Mouse (Mus musculus): Measurements from ENCODE around the gene Ninj2.

Ninj2 gene

DNA sequence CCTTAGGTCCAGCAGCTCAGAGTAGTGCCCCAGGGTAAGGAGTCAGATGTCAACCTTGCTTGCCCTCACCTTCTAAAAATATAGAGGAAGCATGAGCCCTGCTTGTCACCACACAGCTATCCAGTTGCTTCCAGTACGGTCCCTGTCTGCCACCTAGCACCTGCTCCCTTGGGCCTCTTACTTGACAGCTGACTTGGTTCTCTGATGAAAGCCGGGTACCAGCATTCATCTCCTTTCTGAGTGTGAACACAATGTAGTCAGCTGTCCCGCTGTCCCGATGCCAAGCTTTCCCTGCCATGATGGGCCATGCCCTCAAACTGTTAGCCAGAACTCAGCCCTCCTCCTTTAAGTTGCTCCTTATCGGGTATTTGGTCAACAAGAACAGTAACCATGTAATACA, 89.0 kb downstream of the Ninj2 start:
- DNase-seq = no peak

DNA sequence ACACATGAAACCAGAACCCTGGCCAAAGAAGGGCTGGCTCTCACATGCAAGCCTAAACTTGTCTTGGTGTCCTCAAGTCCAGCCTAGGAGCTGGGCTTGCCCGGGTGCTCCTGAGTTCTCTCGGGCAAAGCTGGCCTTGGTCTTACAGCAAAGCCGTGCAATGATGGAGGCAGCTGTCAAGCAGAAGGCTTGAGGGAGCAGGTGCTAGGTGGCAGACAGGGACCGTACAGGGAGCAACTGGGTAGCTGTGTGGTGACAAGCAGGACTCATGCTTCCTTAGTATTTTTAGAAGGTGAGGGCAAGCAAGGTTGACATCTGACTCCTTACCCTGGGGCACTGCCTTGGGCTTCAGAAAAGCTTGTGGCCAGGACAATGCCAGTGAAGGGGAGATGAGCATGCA, 90.6 kb downstream of the Ninj2 start:
- DNase-seq = no peak

DNA sequence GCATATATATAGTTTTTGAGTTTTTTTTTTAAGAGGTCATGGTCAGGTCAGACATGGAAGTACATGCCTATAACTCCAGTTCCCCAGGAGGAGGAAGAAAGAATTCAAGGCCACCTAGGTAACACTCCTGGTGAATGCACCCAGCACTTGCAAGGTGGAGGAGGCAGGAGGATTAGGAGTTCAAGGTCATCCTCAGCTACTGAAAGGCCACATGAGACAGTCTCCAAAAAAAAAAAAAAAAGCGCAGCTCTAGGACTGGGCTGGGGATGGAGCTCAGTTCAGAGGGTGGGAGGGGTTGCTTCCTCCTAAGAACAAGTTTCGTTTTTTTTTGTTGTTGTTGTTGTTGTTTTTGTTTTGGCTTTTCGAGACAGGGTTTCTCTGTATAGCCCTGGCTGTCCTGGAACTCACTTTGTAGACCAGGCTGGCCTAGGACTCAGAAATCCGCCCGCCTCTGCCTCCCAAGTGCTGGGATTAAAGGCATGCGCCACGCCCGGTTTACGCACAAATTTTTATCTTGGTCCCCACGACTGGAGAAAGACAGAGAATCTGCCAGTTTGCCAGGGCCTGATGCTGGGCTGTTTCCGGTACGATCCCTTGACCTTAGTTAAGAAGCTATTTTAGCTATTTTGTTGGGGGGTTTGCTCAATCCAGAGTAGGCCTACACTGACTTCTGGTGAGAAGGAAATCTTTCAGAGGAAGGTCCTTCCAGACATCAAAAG, 92.0 kb downstream of the Ninj2 start:
- no peak for DNase-seq

DNA sequence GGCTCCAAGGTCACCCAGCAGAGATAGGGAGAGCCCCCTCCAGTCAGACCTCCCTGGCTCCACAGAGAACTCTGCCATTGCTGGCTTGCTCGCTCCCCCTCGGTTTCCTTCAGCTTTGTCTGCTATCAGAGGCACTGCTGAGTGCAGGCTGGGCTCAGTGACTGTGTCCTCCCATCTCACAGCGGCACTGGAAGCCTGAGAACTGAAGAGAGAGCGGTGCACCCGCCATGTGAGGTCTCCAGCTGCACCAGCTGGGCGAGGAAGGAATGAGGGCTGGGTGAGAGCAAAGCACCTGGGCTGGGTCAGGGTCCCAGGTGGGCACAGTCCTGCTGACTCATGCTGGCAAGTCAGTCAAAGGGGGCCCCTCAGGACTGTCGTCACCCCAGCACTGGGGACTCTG, 92.6 kb downstream of the Ninj2 start:
- no peak for DNase-seq

DNA sequence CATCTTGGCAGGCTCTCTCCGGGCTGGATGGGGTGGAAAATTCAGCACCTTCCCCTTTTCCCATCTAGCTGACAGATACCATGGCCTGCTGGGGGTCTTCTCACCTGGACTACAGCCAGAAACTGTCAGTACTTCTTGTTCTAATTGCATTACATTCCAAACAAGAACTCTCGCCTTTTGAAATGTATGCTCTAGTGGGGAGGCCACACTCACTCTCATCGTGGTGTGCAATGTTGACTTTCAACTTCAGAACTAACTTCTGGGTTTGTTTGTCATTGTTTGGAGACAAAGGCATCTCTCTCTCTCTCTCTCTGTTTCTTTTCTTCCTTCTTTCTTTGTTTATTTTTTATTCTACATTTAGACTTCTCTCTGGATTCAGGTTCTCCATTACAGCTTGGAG, 93.4 kb downstream of the Ninj2 start:
- DNase-seq = no peak

DNA sequence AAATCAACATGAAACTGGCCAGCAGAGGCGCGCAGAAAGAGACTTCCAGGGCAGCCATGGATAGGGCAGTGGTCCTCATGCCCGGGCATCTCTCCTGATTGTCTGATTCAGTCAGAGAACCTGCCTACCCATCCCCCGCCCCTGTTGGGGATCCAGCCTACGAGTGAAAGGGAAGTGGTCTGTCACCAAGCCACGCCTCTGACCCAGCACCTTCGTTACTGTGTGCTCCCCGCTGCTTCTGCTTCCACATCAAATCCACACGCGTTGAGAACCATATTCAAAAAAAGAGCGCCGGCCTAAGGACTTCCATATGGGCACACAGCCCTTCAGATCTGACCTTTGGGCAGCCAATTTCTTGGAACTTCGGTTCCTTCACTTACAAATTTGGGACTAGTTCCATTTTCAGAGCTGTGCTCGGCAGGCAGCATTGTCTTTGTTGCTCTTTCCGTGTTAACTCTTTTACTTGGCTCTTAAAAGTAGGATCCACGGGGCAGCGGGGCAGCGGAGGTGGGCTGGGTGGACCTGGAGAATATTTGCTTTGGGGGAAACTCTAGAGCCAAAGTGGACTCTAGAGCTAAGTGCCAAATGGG, 94.5 kb downstream of the Ninj2 start:
- peak; percentile 73 to 74 for DNase-seq

DNA sequence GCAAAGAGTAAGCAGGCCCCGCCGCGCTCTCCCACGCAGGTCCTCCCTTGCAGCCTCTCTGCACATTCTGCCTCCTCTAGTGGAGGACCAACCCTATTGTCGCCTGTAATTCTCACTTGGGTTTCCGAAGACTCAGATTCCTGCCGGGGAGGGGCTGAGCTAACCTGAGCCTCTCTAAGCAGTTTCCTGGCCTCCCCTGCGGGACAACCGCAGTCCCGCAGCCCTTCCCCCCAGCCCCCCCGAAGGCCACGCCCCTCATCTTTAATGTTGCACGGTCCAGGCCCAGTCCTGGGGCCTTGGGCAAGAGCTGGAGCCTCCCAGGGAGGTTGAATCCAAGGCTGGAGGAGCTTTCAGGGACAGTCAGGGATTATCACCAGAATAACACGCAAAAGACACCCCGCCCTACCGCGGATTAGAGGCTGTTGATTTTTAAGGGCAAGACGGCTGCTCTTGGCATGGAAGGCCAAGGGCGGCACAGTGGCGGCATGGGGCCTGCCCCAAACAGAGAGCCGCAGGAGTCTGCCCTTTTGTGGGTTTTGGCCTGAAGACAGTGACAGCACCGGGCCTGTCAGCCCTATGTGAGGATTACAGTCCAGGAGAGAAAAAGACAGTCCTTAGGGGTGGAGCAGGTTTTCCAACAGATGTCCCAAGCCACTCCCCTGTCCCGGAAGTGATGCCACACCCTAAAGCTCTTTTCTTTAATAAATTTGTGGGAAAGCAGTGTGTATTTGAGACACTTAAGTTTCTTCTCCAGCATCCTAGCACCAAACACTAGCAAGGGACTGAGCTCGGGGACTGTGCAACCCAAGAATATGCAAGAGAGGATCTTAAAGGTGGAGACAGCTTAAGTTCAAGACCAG, 95.5 kb downstream of the Ninj2 start:
- peak; percentile 46 to 56 for DNase-seq

DNA sequence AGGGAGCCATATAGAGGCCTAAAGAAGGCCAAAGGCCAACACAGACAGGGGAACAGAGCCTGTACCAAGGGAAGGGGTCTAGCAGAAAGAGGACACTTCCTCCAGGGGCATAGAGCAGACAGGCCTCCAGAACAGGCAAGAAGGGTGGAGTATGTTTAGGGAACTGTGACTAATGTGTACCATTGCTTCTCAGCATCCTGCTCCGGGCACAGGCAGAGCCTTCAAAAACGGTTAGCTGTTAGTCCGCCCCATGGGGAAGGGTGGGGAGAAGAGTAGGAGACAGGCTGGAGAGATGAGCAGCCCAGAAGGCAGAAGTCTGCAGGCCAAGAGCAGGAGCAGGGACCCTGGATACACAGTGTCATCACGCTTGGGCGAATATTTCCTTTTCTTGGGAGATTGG, 96.1 kb downstream of the Ninj2 start:
- DNase-seq = no peak

DNA sequence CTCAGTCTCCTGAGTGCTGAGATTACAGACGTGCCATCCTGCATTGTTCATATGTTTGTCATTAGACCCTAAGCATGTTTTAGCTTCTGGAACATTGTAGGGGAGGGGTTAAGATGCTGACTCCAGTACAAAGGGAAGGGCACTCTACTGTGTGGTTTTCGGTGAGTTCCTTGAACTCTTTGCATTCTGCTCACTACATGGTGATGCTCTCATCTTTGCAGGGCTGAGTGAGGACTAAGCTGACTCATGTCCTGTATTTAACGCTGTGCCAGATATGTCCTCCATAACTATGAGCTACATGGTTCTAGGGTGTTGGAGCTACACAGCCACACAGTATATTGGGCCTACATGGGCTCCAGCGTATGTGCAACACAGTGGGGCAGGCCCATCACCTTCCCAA, 97.2 kb downstream of the Ninj2 start:
- no peak for DNase-seq

DNA sequence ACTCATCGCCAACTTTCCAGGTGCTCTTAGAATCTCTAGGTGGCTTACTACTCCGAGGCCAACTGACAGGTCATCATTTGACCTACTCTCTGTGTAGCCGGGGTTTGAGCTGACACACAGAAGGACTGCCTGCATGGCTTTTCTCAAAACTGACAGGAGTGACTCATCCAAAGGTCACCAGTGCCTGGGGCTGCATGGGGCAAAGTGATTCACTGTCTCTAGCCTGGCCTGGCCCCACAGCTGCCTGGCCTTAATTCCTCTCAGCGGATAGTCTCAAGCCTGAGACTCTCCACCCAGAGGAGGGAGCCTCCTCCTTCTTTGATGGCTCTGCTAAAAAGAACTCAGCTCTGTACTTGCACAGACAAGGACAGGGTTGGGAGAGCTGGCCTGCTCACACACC, 97.8 kb downstream of the Ninj2 start:
- DNase-seq = no peak

DNA sequence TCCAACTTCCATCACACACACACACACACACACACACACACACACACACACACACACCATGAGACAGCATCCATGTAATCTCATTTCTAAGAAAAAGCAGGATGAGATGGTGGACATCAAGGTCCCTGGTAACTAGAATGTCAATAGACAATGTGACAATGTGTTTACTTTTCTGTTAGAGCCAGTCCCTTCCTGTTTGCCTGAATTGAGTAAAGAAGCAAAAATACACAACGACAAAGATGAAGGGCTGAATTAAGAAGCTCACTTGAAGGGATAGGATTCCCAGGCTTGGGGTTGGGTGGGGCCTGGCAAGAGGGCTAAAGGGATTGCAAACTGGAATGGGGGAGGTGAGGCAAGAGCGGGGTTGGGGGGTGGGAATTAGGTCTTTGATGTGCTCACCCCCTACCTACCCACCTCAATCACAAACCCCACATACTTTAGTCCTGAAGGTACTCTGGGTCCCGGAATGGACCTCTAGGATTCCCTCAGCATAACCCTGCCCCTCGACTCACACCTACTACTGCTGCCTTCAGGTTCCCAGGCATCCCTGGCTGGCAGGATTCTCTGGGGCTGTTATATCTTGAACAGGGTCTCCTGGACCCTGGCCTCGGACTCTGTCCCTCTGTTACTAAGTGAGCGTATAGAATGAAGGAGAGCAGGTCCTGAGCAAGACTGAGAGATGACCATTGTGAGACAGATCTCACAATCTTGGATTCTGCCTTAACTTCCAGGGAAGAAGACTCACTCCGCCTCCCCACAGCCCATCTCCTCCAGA, 98.4 kb downstream of the Ninj2 start:
- DNase-seq = no peak

DNA sequence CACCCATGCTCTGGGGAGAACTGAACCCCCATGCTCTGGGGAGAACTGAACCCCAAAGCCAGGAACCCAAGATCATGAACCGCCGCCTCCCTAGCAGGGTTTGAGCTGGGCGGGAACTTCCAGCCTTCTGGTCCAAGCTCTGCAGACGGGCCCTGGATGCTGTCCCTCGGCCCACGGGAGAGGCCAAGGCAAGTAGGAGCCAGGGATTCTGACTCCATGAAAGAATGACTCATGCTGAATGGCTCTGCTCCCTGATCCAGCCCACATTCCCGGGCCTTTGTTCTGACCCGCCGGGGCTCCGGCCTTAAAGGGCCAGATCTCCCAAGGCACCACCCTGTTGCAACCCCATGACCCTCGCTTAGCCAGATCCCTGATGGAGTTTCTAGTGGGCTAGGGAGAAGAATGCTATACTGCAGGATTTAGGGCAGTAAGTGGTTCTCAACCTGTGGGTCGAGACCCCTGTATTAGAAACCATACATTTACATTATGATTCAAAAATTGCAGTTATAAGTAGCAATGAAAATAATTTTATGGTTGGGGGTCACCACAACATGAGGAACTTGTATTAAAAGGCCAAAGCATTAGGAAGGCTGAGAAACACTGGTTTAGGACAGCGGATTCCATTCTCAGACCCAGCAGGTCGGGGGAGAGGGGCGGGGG, 99.2 kb downstream of the Ninj2 start:
- DNase-seq = peak; percentile 85 to 89

DNA sequence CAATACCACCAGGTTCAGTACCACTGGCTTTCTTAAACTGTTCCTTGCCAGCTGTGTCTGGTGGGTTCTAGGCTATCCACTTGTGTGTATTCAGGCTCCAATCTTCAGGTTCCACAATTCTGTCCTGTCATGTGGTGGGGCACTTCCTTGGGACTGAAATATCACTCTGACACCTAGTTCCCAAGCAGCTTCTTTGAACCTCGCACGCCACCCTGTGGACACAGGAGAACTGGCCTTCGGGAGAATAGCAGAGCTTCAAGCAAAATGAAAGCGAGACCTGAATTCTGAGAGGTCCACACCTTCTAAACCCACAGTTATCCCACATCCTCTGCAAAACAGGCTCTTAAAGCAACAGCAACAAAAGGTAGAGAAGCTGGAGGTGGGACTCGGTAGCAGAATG, 100.0 kb downstream of the Ninj2 start:
- peak; percentile 88 to 91 for DNase-seq

DNA sequence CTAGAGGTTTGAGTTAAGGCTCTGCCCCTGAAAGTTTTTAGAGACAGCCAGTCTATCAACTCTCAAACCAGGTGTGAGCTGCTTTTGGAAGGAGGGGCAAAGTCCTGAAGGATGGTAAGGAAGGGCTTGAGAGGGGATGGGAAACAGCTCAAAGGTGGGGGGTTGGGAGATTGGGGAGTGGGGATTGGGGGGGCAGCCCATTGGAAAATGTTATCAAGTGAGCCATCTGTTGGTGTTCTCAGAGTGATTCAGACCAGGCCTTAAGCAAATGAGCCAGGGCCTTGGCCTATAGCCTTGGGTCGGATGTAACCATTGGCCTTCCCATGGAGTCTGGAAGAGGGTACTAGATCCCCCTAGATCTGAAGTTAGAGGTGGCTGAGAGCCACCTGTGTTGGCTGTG, 100.6 kb downstream of the Ninj2 start:
- DNase-seq = no peak

DNA sequence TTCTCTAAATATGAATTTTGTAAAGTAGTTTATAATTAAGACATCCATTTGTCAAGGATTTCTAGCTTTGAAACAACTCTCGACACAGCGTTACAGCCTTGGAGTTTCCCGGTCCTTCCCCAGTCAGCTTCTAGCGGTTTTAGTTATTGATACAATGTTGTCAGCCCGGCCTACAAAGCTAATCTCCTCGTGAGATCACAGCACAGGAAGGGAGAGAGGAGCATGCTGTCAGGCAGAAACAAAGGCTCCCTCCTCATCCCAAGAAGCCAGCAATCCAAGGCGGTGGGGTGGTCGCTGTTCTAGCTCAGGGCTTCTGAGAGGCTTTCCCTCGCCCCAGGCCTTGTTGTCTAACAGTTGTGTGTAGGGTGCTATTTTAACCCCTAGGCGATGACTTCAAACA, 101.2 kb downstream of the Ninj2 start:
- no peak for DNase-seq

DNA sequence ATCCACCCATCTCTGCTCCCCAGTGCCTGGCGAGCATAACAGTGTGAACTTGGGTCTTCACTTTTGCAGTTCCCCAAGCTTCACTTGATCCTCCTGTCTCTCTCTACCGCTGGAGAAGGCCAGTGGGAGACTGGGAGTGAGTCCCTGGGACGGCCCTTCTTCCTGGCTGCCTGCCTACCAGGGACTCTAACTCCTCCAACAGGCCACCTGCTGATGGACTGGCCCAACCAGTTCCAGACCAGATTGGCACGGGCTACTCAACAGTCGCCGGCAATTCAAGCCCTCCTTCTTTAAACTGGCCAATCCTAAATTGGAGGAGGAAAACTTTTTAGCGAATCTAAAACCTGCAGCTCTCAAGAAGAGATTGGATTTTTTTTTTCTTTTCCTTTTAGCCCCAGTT, 101.8 kb downstream of the Ninj2 start:
- DNase-seq = peak; percentile 85 to 91

DNA sequence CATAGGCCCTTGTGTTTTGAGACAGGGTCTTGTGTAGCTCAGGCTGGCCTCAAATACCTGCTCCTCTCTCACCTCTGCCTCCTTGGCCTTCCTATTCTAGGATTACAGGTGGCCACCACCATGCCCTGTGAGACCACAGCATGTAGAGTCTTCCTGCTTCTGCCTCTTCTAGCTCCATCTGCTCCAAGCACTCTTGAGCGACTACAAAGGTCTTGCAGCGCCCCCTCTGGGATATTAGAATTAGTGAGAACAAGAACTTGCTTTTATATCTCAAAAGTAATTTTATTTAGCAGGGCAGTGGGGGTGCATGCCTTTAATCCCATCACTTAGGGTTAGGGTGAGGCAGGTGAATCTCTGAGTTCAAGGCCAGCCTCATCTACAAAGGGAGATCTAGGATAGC, 103.7 kb downstream of the Ninj2 start:
- no peak for DNase-seq

DNA sequence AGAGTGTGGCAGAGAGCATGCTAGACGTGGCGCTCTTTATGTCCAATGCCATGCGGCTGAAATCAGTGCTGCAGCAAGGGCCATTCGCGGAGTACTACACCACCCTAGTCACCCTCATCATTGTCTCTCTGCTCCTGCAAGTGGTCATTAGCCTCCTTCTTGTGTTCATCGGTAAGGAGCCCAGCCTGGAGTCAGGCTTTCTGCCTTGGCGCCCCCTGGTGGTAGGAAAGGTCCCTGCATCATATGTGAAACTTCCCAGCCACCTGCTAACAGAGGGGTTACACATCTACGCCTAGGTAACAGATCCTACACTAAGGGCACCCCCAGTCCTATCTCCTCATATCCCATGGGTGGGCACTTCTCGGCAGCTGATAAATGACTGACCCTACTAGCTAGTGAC, 104.8 kb downstream of the Ninj2 start:
- peak; percentile 64 to 75 for DNase-seq

DNA sequence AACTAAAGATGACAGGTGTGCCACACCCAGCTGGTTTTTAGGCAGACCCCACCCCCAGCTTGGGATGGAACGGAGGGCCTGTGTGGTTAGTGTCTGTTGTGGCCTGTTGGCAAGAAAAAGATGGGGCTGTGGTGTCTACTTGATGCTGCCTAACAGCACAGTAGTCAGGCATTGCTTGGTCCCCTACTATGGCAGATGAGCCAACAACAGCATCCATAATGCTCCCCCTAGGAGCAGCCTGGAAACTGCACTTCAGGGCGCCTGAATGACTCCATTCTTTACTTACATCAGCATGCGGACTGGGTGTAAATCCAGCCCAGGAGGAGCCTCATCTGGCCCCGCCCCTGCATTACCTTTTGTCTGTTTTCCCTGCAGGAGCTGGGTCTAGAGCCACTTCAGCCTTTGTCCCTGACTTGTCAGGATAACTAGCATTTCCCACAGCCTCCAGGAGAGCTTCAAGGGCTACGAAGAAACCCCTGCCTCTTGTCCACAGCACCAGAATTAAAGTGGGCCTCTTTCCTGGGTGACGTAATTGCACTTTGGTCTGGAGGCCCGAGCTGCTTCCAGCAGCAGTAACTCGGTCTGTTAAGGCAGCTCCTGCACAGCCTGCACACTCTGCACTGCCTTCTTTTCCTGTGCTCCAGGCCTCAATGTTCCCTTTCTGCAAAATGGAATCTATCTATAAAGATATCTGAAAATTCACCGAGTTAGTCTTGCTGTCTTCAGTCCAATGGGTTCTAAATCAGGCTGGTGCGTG, 106.7 kb downstream of the Ninj2 start:
- DNase-seq = no peak

DNA sequence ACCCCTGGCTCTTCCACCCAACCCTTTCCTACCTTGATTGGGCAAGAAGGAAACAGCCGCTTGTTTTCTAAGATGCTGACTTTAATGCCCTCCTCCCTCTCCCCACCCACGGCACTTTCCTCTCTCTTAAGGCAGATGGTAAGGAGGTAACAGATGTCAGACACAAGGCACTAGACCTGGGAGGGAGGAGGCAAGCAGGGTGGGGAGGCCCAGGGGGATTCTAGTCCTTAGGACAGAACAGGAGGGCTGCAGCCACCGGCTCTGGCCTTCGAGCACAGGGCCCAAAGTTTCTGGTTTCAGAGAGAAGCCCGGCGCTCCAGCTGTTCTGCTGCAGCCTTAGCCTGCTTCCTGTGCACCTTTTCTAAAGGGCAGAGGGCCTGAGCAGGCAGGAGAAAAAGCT, 108.8 kb downstream of the Ninj2 start:
- DNase-seq = no peak

DNA sequence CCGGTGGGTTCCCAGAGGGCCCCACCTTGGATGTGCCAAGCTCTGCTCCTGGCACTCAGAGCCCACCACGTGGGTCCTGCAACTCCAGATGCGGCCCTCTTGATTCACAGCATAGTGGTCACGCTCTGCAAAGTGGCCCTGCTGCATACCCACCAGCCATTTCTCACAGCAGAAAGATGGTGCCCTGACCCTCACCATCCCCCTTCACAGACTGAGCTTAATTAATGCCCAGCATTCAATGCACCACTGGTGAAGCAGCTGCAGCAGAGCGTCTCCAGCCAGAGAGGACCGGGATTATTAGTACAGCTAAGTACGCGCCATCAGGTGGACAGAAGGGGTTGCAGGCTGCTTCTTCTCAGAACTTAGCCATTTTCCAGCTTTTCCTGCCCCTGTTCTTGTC, 109.3 kb downstream of the Ninj2 start:
- DNase-seq = no peak

DNA sequence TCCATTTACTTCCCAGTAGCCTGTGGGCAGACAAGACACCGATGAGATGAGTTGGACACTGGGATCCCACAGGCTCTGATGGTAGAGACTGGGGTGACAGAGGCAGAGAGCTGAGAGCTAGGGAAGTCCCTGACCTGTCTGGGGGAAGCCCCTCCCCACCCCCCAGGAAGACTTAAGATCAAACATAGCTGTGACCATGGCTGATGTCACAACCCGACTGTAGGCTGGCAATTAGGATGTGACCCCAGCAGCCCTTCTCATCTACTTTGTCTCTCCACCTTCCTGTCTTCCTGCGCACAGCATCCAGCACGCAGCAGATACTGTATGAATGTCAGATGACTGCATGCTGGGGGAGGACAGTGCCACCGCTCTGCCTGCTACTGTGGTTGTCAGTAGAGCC, 113.4 kb downstream of the Ninj2 start:
- no peak for DNase-seq
